Mouse (Mus musculus) frontal cortex, postnatal 14 days (tissue): Measurements from ENCODE around the gene Krtap4-2.
"Not testable (repeated sequence)": the region's sequence is repeated elsewhere in the genome, so short reads cannot be mapped to it uniquely, and the experiment has no call there.

Source experiments
- DNase-seq, 2 experiments: peaks; one replicate each; pipeline ENCODE4 v3.0.0; 2022; ENCODE audit warnings: low spot score in 2 of 2

Gene Krtap4-2

DNA sequence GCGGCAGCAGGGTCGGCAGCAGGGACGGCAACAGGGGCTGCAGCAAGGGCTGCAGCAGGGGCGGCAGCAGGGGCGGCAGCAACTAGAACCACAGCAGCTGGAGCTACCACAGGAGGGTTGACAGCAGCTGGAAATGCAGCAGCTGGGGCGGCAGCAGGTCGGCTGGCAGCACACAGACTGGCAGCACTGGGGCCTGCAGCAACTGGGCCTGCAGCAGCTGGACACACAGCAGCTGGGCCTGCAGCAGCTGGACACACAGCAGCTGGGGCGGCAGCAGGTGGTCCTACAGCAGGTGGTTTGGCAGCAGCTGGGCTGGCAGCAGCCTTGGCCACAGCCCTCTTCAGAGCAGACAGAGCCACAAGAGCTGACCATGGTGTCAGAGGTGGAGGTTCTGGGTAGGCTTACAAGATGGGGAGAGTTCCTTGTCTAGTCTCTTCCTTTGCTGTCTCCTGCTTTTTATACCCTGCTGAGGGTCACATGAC is at the start of gene Krtap4-2:
Gene Krtap4-2, minus strand, starts transcription at position 432 of the 482 bp plus-strand sequence.
- no peak for DNase-seq

- DNase-seq, result no peak
Observed at GRCm38 (mm10) chr11:99683481-99683880, 48.6 kb upstream of the Krtap4-2 start.

DNA sequence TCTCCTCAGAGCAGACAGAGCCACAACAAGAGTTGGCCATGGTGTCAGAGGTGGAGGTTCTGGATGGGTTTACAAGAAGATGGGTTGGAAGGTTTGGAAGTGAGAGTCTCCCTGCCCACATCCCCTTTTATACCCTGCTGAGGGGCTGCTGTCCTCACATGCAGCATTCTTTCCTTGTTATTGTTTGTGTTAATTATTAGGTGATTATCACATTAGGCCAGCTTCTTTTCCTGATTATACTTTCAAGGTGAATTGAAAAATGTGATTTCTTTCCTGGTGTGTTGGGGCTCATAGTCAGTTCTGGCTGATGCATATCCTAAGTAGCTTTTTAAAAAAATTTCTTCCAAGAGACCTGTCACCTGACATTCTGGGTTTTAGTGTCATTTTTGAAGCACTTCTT is 31.0 kb upstream of the Krtap4-2 start, which contains the start of gene Krtap4-6:
Gene Krtap4-6, minus strand, starts transcription at position 101 of the 400 bp plus-strand sequence.
- no peak for DNase-seq

GRCm38 (mm10) chr11:99662802-99663201 is 27.9 kb upstream of the Krtap4-2 start:
- no peak for DNase-seq

- DNase-seq, result no peak
Observed at GRCm38 (mm10) chr11:99659256-99659655, 24.4 kb upstream of the Krtap4-2 start.

DNA sequence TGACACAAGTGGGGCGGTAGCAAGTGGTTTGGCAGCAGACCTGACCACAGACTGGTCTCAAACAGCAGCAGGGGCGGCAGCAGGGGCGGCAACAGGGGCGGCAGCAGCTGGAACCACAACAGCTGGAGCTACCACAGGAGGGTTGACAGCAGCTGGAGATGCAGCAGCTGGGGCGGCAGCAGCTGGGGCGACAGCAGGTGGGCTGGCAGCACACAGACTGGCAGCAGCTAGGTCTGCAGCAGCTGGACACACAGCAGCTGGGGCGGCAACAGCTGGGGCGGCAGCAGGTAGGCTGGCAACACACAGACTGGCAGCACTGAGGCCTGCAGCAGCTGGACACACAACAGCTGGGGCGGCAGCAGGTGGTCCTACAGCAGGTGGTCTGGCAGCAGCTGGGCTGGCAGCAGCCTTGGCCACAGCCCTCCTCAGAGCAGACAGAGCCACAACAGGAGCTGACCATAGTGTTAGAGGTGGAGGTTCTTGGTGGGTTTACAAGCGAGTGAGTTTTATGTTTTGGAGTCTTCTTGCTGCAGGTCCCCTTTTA is 23.7 kb upstream of the Krtap4-2 start, which contains the start of gene Gm11563:
Gene Gm11563, minus strand, starts transcription at position 494 of the 544 bp plus-strand sequence.
- DNase-seq, result not testable (repeated sequence)

GRCm38 (mm10) chr11:99657051-99657450 is 22.2 kb upstream of the Krtap4-2 start:
- no peak for DNase-seq

DNA sequence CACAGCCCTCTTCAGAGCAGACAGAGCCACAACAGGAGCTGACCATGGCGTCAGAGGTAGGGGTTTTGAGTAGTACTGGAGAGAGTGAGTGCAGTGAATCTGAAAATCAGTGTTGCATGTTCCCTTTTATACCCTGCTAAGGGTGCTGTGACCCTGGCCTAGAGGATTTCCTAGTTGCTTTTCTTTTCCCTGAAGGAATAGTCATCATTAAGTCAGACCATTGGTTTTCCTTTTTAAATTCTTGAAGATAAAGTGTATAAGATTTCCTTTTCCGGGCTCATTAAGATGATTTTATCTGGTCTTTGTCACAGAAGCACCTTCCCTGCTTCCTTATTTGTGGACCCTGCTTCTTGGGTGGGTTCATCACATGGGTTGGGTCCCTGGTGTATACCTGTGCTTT is 15.3 kb upstream of the Krtap4-2 start, which contains the start of gene Gm11555:
Gene Gm11555, minus strand, starts transcription at position 101 of the 400 bp plus-strand sequence.
- no peak for DNase-seq

DNA sequence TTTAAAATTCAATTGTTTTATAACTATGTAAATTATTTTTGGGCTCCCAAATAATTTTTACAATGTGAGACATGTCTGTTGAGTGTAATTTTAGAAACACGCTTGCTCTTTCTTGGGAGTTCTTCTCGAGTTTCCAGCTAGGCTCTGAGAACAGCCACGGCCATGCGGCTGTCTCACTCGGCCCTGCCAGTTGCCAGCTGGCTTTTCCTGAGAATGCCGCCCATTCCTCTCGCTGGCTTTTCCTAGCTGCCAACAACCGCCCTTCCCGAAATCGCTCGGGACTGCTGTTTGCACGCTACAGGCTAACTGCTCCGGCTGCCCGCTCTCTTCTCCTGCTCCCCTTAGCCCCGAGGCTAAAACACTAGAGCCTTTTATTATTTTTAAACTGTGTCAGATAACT is 11.6 kb upstream of the Krtap4-2 start:
- DNase-seq, result no peak

DNA sequence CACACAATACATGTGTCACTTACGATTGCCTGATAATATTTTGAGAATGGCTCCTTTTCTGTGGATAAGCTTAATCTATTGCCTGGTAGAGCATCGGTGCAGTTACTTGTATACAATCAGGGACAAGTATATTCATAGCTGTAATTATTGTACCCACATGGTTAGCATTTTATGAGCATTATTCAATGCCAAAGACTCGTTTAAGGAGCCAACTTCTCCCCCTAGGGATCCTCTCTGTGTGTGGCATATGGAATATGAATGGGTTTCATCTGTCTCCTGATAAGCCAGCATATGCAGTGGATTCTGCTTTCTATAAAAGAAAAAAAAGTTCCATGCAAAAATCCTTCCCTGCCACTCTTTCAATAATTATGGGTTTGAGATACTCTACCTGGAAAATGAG is 9.5 kb upstream of the Krtap4-2 start:
- no peak for DNase-seq

- not testable (repeated sequence) for DNase-seq
Observed at GRCm38 (mm10) chr11:99643635-99644139, 8.8 kb upstream of the Krtap4-2 start, which contains the start of gene Krtap4-7. TSS of gene Krtap4-7 (minus strand) at chr11:99644089.

DNA sequence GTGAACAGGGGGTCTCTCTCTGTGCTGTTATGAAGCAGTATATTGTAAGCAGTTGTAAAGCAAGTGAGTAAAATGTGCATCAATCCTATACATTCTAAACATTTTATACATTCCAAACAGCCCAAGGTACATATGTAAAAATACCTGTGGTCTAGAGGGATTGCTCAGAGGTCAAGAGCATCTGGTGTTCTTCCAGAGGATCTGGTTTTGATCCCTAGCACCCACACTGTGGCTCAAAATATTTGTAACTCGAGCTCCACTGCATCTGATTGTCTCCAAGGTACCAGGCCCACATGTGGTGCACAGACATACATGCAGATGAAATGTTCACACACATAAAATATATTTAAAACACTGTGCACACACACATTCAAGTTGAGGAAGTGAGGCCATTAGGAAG is 6.0 kb upstream of the Krtap4-2 start:
- no peak for DNase-seq

DNA sequence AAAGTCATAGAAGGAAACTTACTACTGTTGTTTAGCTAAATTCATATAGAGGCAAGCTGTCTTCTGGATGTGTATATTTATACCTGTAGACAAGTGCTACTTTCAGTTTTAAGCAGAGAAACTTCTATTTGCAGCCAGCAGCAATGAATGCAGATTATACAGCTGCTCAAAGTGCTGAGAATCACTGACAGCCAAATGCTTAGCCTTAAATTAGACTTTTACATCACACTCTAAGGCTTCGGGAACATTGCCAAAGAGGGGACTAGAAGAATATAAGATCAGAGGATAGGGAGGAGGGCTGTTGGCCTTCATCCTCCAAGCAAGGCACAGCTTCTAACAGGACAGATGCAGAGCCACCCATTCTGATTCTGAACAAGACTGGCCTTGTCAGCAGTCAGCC is 2.2 kb upstream of the Krtap4-2 start:
- DNase-seq, result no peak

DNA sequence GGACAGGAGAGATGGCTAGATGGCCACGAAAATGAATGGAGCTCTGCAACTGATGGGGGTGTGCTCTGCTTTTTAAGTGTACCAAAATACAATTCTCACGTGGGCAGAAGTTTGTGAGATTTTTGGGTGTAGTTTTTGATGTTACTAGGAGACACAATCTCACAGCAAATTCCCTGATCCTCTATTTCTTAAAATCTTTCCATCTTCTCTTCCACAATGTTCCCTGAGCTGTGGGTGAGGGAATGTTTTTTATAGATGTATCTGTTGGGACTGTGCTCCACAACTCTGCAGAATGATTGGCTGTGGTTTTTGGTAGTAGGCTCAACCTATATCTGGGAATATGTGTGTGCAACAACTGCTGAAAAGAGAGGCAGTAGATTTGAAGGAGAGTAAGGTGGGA is 1.6 kb downstream of the Krtap4-2 start:
- DNase-seq, result no peak

- no peak for DNase-seq
Observed at GRCm38 (mm10) chr11:99630890-99631289, 4.0 kb downstream of the Krtap4-2 start.

- no peak for DNase-seq
Observed at GRCm38 (mm10) chr11:99628138-99628537, 6.7 kb downstream of the Krtap4-2 start, which contains the start of gene Krtap4-1. TSS of gene Krtap4-1 (minus strand) at chr11:99628238.

DNA sequence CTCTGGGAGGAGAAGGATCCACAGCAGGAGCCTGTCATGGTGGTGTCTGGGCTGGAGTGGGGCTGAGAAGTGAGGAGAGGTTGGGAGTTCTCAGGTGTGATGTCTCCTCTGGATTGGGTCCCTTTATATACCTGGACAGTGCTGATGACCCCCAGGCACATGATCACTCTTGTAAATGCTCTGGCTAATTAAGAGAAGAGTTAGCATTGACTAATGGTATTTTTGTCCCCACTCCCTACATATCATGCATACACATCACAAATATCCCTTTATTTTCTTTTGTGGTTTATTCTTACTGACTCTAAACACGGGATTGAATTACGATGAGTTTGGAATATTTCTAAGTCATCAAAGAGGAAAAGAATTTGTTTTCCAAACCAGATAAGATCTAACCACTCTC is 14.5 kb downstream of the Krtap4-2 start, which contains the start of gene Gm11562:
Gene Gm11562, minus strand, starts transcription at position 101 of the 400 bp plus-strand sequence.
- DNase-seq, result no peak

DNA sequence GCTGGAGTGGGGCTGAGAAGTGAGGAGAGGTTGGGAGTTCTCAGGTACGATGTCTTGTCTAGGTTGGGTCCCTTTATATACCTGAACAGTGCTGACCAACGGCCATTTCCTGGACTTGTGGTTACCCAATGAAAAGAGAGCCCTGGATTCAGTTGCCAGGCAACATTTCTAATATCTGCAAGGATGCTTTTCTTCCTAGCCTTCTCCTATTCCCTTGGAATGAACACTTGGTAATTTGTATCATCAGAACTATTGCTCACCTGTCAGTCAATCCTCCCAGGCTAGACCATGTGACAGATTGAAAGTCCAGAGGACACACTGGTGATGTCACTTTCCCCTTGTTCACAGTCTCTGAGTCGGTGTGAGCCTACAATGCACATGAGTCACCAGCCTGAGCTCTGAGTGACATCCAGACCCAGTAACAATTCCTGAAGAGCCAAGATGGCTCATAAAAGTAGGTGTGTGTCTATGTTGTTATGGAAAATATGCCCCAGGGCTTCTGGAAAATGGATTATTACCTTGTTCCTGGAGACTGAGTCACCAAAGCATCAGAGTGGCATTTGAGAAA is 20.0 kb downstream of the Krtap4-2 start, which contains the start of gene Krtap2-4:
Gene Krtap2-4, minus strand, starts transcription at position 51 of the 568 bp plus-strand sequence.
- no peak for DNase-seq

DNA sequence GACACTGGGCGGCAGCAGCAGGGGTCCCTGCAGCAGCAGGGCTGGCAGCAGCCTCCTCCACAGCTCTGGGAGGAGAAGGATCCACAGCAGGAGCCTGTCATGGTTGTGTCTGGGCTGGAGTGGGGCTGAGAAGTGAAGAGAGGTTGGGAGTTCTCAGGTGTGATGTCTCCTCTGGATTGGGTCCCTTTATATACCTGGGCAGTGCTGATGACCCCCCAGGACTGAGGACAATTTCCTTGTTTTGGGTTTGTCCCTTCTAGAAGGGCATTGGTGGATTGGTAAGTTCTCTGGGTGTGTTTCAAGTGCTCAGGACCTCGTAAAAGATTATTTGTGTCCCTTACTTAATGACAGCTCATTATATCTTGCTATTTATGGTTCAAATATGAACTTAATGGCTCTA is 24.8 kb downstream of the Krtap4-2 start, which contains the start of gene Gm11937:
Gene Gm11937, minus strand, starts transcription at position 101 of the 400 bp plus-strand sequence.
- not testable (repeated sequence) for DNase-seq

GRCm38 (mm10) chr11:99609126-99609525 is 25.8 kb downstream of the Krtap4-2 start:
- peak; percentile 5 to 10 for DNase-seq

GRCm38 (mm10) chr11:99603208-99603607 is 31.7 kb downstream of the Krtap4-2 start, which contains the start of gene Gm11938:
TSS of gene Gm11938 (minus strand) at chr11:99603308.
- not testable (repeated sequence) for DNase-seq

DNA sequence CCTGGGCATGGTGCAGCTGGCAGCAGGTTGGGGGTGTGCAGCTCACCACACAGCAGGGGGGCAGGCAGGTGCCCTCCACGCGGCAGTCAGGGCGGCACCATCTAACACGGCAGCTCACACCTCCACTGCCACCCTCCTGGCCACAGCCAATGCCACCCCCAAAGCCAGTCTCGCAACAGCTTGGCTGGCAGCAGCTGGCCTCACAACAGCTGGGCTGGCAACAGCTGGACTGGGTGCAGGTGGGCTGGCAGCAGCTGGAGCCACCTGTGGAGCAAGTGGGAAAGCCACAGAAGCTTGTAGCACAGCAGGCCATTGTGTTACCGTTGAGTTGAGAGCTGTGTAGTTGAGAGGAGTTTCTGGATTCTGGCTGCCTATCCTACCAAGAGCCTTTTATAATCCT is 37.1 kb downstream of the Krtap4-2 start, which contains the start of gene Krtap9-3:
Gene Krtap9-3, minus strand, starts transcription at position 364 of the 400 bp plus-strand sequence.
- DNase-seq, result not testable (repeated sequence)
